Mouse (Mus musculus) embryonic facial prominence, embryonic 15.5 days (tissue): Measurements from ENCODE around the gene Arsg. TPM values are rescaled to one million over a fixed set of nuclear protein-coding genes. Genes with fewer than 3 reads are reported as not detected.
A peak's percentile ranks its signal among the peaks of the same experiment; 100 is the strongest.

Source experiments
- ATAC-seq: fragments of 200-750 bp; cut with Nextera tagmentation; 2 replicates; pipeline ENCODE4 v1.8.0; 2017; ENCODE audit warnings: low read depth, moderate TSS enrichment; ENCODE audit not compliant: insufficient number of reproducible peaks, low FRiP score, low TSS enrichment
- H3K27ac ChIP-seq: fragments of 300-500 bp; sonication (generic); replicated peaks from 2 replicates; pipeline ENCODE4 v1.5.1; 2015; ENCODE audit warnings: mild to moderate bottlenecking, inconsistent platforms
- H3K27me3 ChIP-seq: fragments of 300-500 bp; sonication (generic); 2 replicates; pipeline ENCODE4 v1.6.1; 2015; ENCODE audit warnings: inconsistent platforms
- H3K36me3 ChIP-seq: fragments of 300-500 bp; sonication (generic); 2 replicates; pipeline ENCODE4 v1.6.1; 2015; ENCODE audit warnings: mild to moderate bottlenecking, inconsistent platforms
- H3K4me1 ChIP-seq: fragments of 300-500 bp; sonication (generic); 2 replicates; pipeline ENCODE4 v1.6.1; 2015; ENCODE audit warnings: inconsistent platforms
- H3K4me2 ChIP-seq: fragments of 300-500 bp; sonication (generic); replicated peaks from 2 replicates; pipeline ENCODE4 v1.6.1; 2015; ENCODE audit warnings: mild to moderate bottlenecking, inconsistent platforms
- H3K4me3 ChIP-seq: fragments of 300-500 bp; sonication (generic); replicated peaks from 2 replicates; pipeline ENCODE4 v1.5.1; 2015; ENCODE audit warnings: mild to moderate bottlenecking, inconsistent platforms
- H3K9ac ChIP-seq: fragments of 300-500 bp; sonication (generic); 2 replicates; pipeline ENCODE4 v1.6.1; 2015; ENCODE audit warnings: inconsistent platforms
- H3K9me3 ChIP-seq: fragments of 300-500 bp; sonication (generic); replicated peaks from 2 replicates; pipeline ENCODE4 v1.6.1; 2016; ENCODE audit warnings: inconsistent platforms
- WGBS: fragments of 180-500 bp; shearing (Covaris S2); methylation state at CpG from one replicate; pipeline ENCODE4 v1.1.7; 2015; 5-methylcytosine and 5-hydroxymethylcytosine counted together
- polyA plus RNA-seq: library from polyadenylated mRNA; unstranded; fragments of >200 nt; fragmentation: Nextera tagmentation; extraction: Ambion mirVana; gene quantifications from 2 replicates; pipeline ENCODE4 v1.2.1, GENCODE M21; 2015

Gene Arsg
- polyA plus RNA-seq, 1 experiment from 2014 or later = 4.3 TPM

GRCm38 (mm10) chr11:109470170-109470569 is 3.0 kb upstream of the Arsg start:
- Histone ChIP-seq H3K4me2 (no peak overlapping the region), H3K9ac (no peak overlapping the region), H3K4me1 (peaks cover 12% of the 10 kb centered on the region; the same call in 1 of the 2 replicates), H3K4me3 (no peak overlapping the region), H3K9me3 (no peaks in the 10 kb centered on the region), H3K36me3 (no peaks in the 10 kb centered on the region), H3K27ac (no peak overlapping the region), H3K27me3 (peaks cover 21% of the 10 kb centered on the region)
- ATAC-seq = no peak
- 60% methylated on average over 9 of the region's 9 CpGs for WGBS

GRCm38 (mm10) chr11:109470921-109471861 is 2.0 kb upstream of the Arsg start:
- H3K9ac ChIP-seq = no peak overlapping the region
- WGBS = 31% methylated on average over 15 of the region's 15 CpGs
- no peaks in the 10 kb centered on the region for H3K9me3 ChIP-seq
- peak overlapping the region; percentile 98 for H3K4me2 ChIP-seq
- no peak for ATAC-seq
- H3K4me1 ChIP-seq = peaks cover 12% of the 10 kb centered on the region; the same call in 1 of the 2 replicates
- H3K27ac ChIP-seq = no peak overlapping the region
- peaks cover 22% of the 10 kb centered on the region for H3K27me3 ChIP-seq
- H3K4me3 ChIP-seq = peak overlapping the region; percentile 74; the same call in 1 of the 2 replicates
- no peaks in the 10 kb centered on the region for H3K36me3 ChIP-seq

GRCm38 (mm10) chr11:109472171-109472691 is 943 bp upstream of the Arsg start:
- Histone ChIP-seq H3K27ac (no peak overlapping the region), H3K4me3 (peak overlapping the region; percentile 74), H3K36me3 (no peaks in the 10 kb centered on the region), H3K9me3 (no peaks in the 10 kb centered on the region), H3K9ac (peak overlapping the region; percentile 56), H3K4me2 (peak overlapping the region; percentile 98), H3K27me3 (peaks cover 32% of the 10 kb centered on the region), H3K4me1 (peaks cover 12% of the 10 kb centered on the region; the same call in 1 of the 2 replicates)
- no peak for ATAC-seq
- WGBS = under 1% methylated on average over 33 of the region's 33 CpGs

DNA sequence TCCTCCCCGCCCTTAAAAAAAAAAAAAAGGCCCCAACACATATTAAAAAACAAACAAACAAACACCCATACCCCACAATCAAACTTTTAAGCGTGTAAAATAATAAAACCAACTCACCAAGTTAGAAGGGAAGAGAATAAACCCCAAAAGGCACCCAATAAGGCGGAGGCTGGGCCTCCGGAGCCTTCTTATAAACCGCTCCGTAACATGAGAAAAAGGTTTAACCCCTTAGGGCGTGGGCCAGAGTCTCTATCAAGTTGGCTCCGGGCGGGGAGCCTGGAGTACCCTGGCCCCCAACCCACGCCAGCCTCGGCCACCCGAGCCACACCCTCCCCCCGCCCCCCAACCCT is 378 bp upstream of the Arsg start:
- H3K9ac ChIP-seq = peak overlapping the region; percentile 56
- peaks cover 12% of the 10 kb centered on the region; the same call in 1 of the 2 replicates for H3K4me1 ChIP-seq
- peaks cover 33% of the 10 kb centered on the region for H3K27me3 ChIP-seq
- H3K4me2 ChIP-seq = peak overlapping the region; percentile 98
- H3K9me3 ChIP-seq = no peaks in the 10 kb centered on the region
- WGBS = 0% methylated on average over 13 of the region's 13 CpGs
- ATAC-seq = 0 out of 2 replicates have a peak, but pooled peaks have one; percentile 21
- peak overlapping the region; percentile 74 for H3K4me3 ChIP-seq
- peak overlapping the region; percentile 75 for H3K27ac ChIP-seq
- H3K36me3 ChIP-seq = no peaks in the 10 kb centered on the region

DNA sequence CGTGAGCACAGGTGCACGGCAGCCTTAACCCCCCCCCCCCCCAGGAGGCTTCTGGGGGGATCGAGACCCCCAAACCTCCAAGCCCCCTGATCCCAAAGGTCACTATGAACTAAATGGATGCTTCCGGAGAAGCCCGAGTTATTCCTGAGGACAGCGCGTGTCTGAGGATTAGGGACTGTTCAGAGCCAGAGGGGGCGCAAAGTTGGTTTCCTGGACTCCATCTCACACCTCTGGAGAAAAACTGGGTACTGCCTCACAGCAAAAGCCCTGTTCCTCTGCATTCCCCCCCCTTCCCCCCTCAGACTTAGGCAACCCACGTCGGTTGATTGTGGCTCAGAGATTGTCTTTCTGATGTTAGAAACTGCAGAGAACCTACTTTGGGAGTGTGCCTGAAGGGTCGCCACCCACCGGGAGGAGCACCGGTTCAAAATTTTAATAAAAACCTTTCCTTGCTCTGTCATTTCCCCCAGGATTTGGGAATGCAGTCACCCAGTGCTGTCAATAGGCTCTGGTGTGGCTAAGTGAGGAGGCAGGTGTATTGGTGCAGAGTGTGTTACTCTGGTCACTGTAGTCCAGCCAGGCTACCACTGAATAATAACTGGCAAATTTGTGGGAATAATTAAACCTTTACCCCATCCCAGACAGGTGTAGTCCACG is 1.0 kb downstream of the Arsg start:
- Histone ChIP-seq H3K9me3 (no peaks in the 10 kb centered on the region), H3K4me2 (peak overlapping the region; percentile 98), H3K9ac (peak overlapping the region; percentile 56; the same call in 1 of the 2 replicates), H3K4me3 (peak overlapping the region; percentile 74), H3K36me3 (no peaks in the 10 kb centered on the region), H3K27me3 (peaks cover 33% of the 10 kb centered on the region), H3K4me1 (peaks cover 12% of the 10 kb centered on the region; the same call in 1 of the 2 replicates), H3K27ac (no peak overlapping the region)
- ATAC-seq = peak; percentile 25; the same call in 1 of the 2 replicates
- 7% methylated on average over 14 of the region's 14 CpGs for WGBS

DNA sequence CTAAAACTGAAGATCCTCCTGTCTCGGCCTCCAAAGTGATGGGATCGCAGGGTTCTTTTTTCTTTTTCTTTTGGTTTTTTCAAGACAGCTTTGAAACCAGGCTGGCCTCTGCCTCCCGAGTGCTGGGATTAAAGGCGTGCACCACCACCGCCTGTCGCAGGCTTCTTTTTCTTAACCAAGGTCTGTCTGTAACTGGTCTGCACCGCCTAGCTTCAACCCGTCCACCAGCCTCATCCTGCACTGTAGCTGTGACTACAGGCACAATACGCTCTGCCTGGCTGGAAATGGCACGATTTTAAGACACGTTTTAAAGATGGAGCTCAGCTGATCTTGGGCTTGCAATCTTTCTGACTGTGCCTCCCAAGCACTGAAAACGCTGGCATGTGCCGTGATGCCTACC is 1.7 kb downstream of the Arsg start:
- 82% methylated on average over 13 of the region's 13 CpGs for WGBS

DNA sequence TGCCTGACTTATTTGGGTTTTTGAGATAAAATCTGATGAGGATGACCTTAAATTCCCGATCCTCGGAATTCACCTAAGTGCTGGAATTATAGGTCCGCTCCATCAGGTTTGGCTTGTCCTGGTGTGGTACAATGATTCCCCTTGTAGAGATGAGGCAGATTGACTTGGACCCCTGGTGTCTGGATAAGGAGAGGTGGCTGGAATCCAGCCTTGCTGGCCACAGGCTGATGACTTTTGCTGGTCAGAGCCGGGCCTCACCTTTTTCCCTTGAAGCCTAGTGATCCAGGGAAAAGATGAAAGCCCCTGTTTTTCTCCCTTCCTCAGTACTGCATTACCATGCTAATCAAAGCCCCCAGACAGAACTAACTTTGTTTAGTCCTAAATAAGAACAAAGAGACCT is 2.5 kb downstream of the Arsg start:
- Histone ChIP-seq H3K9ac (no peak overlapping the region), H3K27ac (no peak overlapping the region), H3K4me3 (no peak overlapping the region), H3K27me3 (peaks cover 29% of the 10 kb centered on the region), H3K4me2 (no peak overlapping the region), H3K9me3 (no peaks in the 10 kb centered on the region), H3K36me3 (no peaks in the 10 kb centered on the region), H3K4me1 (peaks cover 12% of the 10 kb centered on the region; the same call in 1 of the 2 replicates)
- no peak for ATAC-seq
- 67% methylated on average over 4 of the region's 4 CpGs for WGBS

More for the DNA sequence above, 1.7 kb downstream of the Arsg start:
- Histone ChIP-seq H3K36me3 (no peaks in the 10 kb centered on the region), H3K9ac (no peak overlapping the region), H3K9me3 (no peaks in the 10 kb centered on the region), H3K4me3 (no peak overlapping the region), H3K4me1 (peaks cover 12% of the 10 kb centered on the region; the same call in 1 of the 2 replicates), H3K4me2 (no peak overlapping the region), H3K27me3 (peaks cover 33% of the 10 kb centered on the region), H3K27ac (no peak overlapping the region)
- ATAC-seq = no peak

DNA sequence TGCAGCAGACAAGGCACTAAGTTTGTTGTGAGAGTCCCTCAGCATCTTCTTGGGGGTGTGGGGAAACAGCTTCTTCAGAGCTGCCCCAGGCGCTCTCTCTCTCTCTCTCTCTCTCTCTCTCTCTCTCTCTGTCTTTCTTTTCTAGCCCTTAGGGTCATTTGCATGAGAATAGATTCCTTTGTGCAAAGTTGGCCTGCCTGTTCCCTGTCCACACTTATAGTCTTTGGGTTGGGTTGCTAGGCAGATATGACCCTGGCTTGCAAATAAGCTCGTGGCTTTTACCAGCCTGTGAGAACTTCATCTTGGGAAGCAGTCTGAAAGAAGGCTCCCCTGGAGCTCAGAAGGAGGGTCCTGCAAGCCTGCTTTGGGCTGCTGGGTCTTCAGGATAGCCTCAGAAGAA is 3.1 kb downstream of the Arsg start:
- Histone ChIP-seq H3K9me3 (no peaks in the 10 kb centered on the region), H3K36me3 (no peaks in the 10 kb centered on the region), H3K9ac (no peak overlapping the region), H3K4me1 (peaks cover 12% of the 10 kb centered on the region; the same call in 1 of the 2 replicates), H3K4me3 (no peak overlapping the region), H3K4me2 (no peak overlapping the region), H3K27me3 (peaks cover 26% of the 10 kb centered on the region), H3K27ac (no peak overlapping the region)
- 34% methylated on average over 2 of the region's 2 CpGs for WGBS
- ATAC-seq = no peak

- H3K4me2 ChIP-seq = no peak overlapping the region
- H3K27me3 ChIP-seq = peaks cover 26% of the 10 kb centered on the region
- no peak for ATAC-seq
- H3K4me1 ChIP-seq = peaks cover 12% of the 10 kb centered on the region; the same call in 1 of the 2 replicates
- H3K27ac ChIP-seq = no peak overlapping the region
- 58% methylated on average over 6 of the region's 6 CpGs for WGBS
- H3K36me3 ChIP-seq = no peaks in the 10 kb centered on the region
- no peaks in the 10 kb centered on the region for H3K9me3 ChIP-seq
- no peak overlapping the region for H3K4me3 ChIP-seq
- no peak overlapping the region for H3K9ac ChIP-seq
These were observed 3.5 kb downstream of the Arsg start for GRCm38 (mm10) chr11:109476653-109477052.

- Histone ChIP-seq H3K27me3 (peaks cover 21% of the 10 kb centered on the region), H3K9me3 (no peaks in the 10 kb centered on the region), H3K9ac (no peak overlapping the region), H3K4me2 (no peak overlapping the region), H3K4me1 (0 out of 2 replicates have a peak, but pooled peaks cover 5% of the 10 kb centered on the region), H3K36me3 (no peaks in the 10 kb centered on the region), H3K27ac (no peak overlapping the region), H3K4me3 (no peak overlapping the region)
- WGBS = 28% methylated on average over 16 of the region's 16 CpGs
- no peak for ATAC-seq
These were observed 4.6 kb downstream of the Arsg start for GRCm38 (mm10) chr11:109477606-109478380.
